In genomic region chr7:73334883-73335282, GRCm38 (mm10) we compare ENCODE assay signal across 11 mouse cellular contexts. TPM values are rescaled to one million over a fixed set of nuclear protein-coding genes. Genes with fewer than 3 reads are reported as not detected.
DNase-seq lines count a peak whose midpoint lies in the region; ATAC-seq lines count a peak whose summit lies in the region.
"Had no signal": no experiment of that assay in that cellular context is flagged by ENCODE, and none has a peak within 500 bp of the region (broad histone marks: within the 10 kb centered on the region; RNA-seq: fewer than 3 reads in every experiment).

No protein-coding gene starts in this region.

- peak overlapping the region; percentile 52; the same call in 1 of the 2 replicates for H3K27ac ChIP-seq in intestine, embryonic 16.5 days (ENCODE audit: low read length)
- H3K27ac ChIP-seq: embryonic facial prominence, embryonic 15.5 days had no signal

- H3K9ac ChIP-seq in intestine, embryonic 16.5 days (ENCODE audit: low read depth, low read length), result no peak overlapping the region
- H3K9ac ChIP-seq: embryonic facial prominence, embryonic 15.5 days had no signal

- intact Hi-C loops in gastrocnemius, postnatal 14 days (cut with DNase I; ENCODE audit: low total_unique reads), result no loop called here

- no peaks in the 10 kb centered on the region for H3K27me3 ChIP-seq in intestine, embryonic 16.5 days (replicated peaks; ENCODE audit: control insufficient read depth, insufficient read depth, low read length)
- H3K27me3 ChIP-seq: embryonic facial prominence, embryonic 15.5 days had no signal

- H3K4me3 ChIP-seq in intestine, embryonic 16.5 days (ENCODE audit: low read length), result no peak overlapping the region
- H3K4me3 ChIP-seq: embryonic facial prominence, embryonic 15.5 days had no signal

- H3K36me3 ChIP-seq in intestine, embryonic 16.5 days (ENCODE audit: control insufficient read depth, insufficient read depth, low read length), result no peaks in the 10 kb centered on the region
- H3K36me3 ChIP-seq: embryonic facial prominence, embryonic 15.5 days had no signal

- H3K9me3 ChIP-seq in intestine, embryonic 16.5 days (ENCODE audit: control insufficient read depth, low read length), result no peaks in the 10 kb centered on the region
- H3K9me3 ChIP-seq: embryonic facial prominence, embryonic 15.5 days had no signal

- DNase-seq in heart, adult 18-20 months, result peak; percentile 67 to 75
- no peak for DNase-seq in heart, adult 8-10 months (ENCODE audit: low spot score)
- DNase-seq in gastrocnemius, postnatal 14 days, result peak; percentile 79
- DNase-seq in right cerebral cortex, postnatal 36 days (ENCODE audit: low spot score in 2 of 2), result no peak
- no peak for DNase-seq in retina, postnatal 1 day
- no peak for DNase-seq in lung, postnatal 4 days
- DNase-seq: adrenal gland, adult 2 months; kidney, adult 18-20 months had no signal

- WGBS in intestine, embryonic 16.5 days, result 45% methylated on average over 7 of the region's 7 CpGs

- ATAC-seq in cerebellum, adult (ENCODE audit: insufficient number of reproducible peaks, low FRiP score, low TSS enrichment), result peak; percentile 86
- peak; percentile 11; the same call in 1 of the 2 replicates for ATAC-seq in intestine, embryonic 16.5 days

- no peak overlapping the region for H3K4me2 ChIP-seq in intestine, embryonic 16.5 days (ENCODE audit: low read depth, low read length)
- H3K4me2 ChIP-seq: embryonic facial prominence, embryonic 15.5 days had no signal

- peaks cover 17% of the 10 kb centered on the region; the same call in 1 of the 2 replicates for H3K4me1 ChIP-seq in intestine, embryonic 16.5 days (ENCODE audit: control insufficient read depth, insufficient read depth, low read length)

RNA-seq across cellular contexts. Expression of gene Rgma, which starts 40.4 kb away (rescaled TPM):
- total RNA-seq in heart, adult 18-20 months (2021), result 10 to 100 TPM; 34.5 to 51.1 TPM
- total RNA-seq in heart, adult 8-10 months (2022), result 10 to 100 TPM; 52.3 to 84.3 (median 65.6) TPM
- 10 to 100 TPM; 53.4 to 73.5 TPM for total RNA-seq in gastrocnemius, postnatal 14 days (2021)
- 5.3 and 5.8 TPM in 2 replicates for polyA plus RNA-seq in intestine, embryonic 16.5 days (2015; fragmentation: Nextera tagmentation; extraction: Ambion mirVana)

Comparison
In these comparisons a context has a peak if more than half of its experiments do, and no peak if none do; other contexts are left out.
1. DNase-seq: peak in heart, adult 18-20 months (2 of 2) and gastrocnemius, postnatal 14 days (single experiment); none in heart, adult 8-10 months (single experiment), right cerebral cortex, postnatal 36 days (0 of 2), retina, postnatal 1 day (single experiment) and lung, postnatal 4 days (0 of 2).